Mouse (Mus musculus): Measurements from ENCODE around the gene Rnd1. TPM values are rescaled to one million over a fixed set of nuclear protein-coding genes. Genes with fewer than 3 reads are reported as not detected.

Rnd1 gene
- 5.2 and 5.3 TPM in 2 replicates for polyA plus RNA-seq (2014; fragmentation: Nextera tagmentation; extraction: Ambion mirVana)

- Histone ChIP-seq H3K4me3 (ENCODE audit: low read depth, low read length) (peak within 1 kb of the TSS; percentile 48), H3K4me2 (ENCODE audit: low read depth) (peak within 1 kb of the TSS; percentile 87), H3K36me3 (ENCODE audit: control insufficient read depth, insufficient read depth, low read length) (no peaks in the 10 kb centered on the region), H3K9me3 (ENCODE audit: control insufficient read depth, low read length) (no peaks in the 10 kb centered on the region), H3K4me1 (ENCODE audit: control insufficient read depth, insufficient read depth, low read length) (peaks cover 32% of the 10 kb centered on the region), H3K9ac (ENCODE audit: low read length) (peak within 1 kb of the TSS; percentile 61), H3K27me3 (ENCODE audit: control insufficient read depth, insufficient read depth, low read length) (peaks cover 13% of the 10 kb centered on the region; the same call in 1 of the 2 replicates), H3K27ac (ENCODE audit: low read depth, low read length) (no peak within 1 kb of the TSS)
- WGBS = 1% methylated on average over 37 of the region's 37 CpGs
- ATAC-seq (ENCODE audit: insufficient read depth, low FRiP score, low TSS enrichment) = peak; percentile 91
- peak; percentile 89 for DNase-seq (ENCODE audit: low spot score)
Observed at GRCm38 (mm10) chr15:98676940-98677728, at the start of gene Rnd1. Gene Rnd1, minus strand, starts transcription at chr15:98677461.

GRCm38 (mm10) chr15:98726746-98727145, 49.5 kb upstream of the Rnd1 start:
- DNase-seq (ENCODE audit: low spot score) (no peak), ATAC-seq (ENCODE audit: insufficient read depth, low FRiP score, low TSS enrichment) (no peak)
- Histone ChIP-seq H3K4me3 (ENCODE audit: low read depth, low read length) (peak overlapping the region; percentile 34), H3K9ac (ENCODE audit: low read length) (peak overlapping the region; percentile 19), H3K9me3 (ENCODE audit: control insufficient read depth, low read length) (no peaks in the 10 kb centered on the region), H3K36me3 (ENCODE audit: control insufficient read depth, insufficient read depth, low read length) (no peaks in the 10 kb centered on the region), H3K27ac (ENCODE audit: low read depth, low read length) (no peak overlapping the region), H3K4me2 (ENCODE audit: low read depth) (peak overlapping the region; percentile 83), H3K27me3 (ENCODE audit: control insufficient read depth, insufficient read depth, low read length) (no peaks in the 10 kb centered on the region), H3K4me1 (ENCODE audit: control insufficient read depth, insufficient read depth, low read length) (peaks cover 11% of the 10 kb centered on the region)
- 45% methylated on average over 7 of the region's 7 CpGs for WGBS

- H3K4me2 ChIP-seq (ENCODE audit: low read depth) = no peak overlapping the region
- no peak overlapping the region for H3K4me3 ChIP-seq (ENCODE audit: low read depth, low read length)
- H3K9ac ChIP-seq (ENCODE audit: low read length) = no peak overlapping the region
- no peaks in the 10 kb centered on the region for H3K9me3 ChIP-seq (ENCODE audit: control insufficient read depth, low read length)
- no peak overlapping the region for H3K27ac ChIP-seq (ENCODE audit: low read depth, low read length)
- peaks cover 11% of the 10 kb centered on the region for H3K4me1 ChIP-seq (ENCODE audit: control insufficient read depth, insufficient read depth, low read length)
- WGBS = 77% methylated on average over 4 of the region's 4 CpGs
- H3K36me3 ChIP-seq (ENCODE audit: control insufficient read depth, insufficient read depth, low read length) = no peaks in the 10 kb centered on the region
- DNase-seq (ENCODE audit: low spot score) (no peak), ATAC-seq (ENCODE audit: insufficient read depth, low FRiP score, low TSS enrichment) (no peak)
- no peaks in the 10 kb centered on the region for H3K27me3 ChIP-seq (ENCODE audit: control insufficient read depth, insufficient read depth, low read length)
Observed at GRCm38 (mm10) chr15:98726079-98726478, 48.8 kb upstream of the Rnd1 start.

GRCm38 (mm10) chr15:98724441-98724840, 47.2 kb upstream of the Rnd1 start:
- DNase-seq (ENCODE audit: low spot score) (no peak), ATAC-seq (ENCODE audit: insufficient read depth, low FRiP score, low TSS enrichment) (no peak)
- H3K4me1 ChIP-seq (ENCODE audit: control insufficient read depth, insufficient read depth, low read length) = peaks cover 11% of the 10 kb centered on the region
- no peaks in the 10 kb centered on the region for H3K27me3 ChIP-seq (ENCODE audit: control insufficient read depth, insufficient read depth, low read length)
- H3K4me3 ChIP-seq (ENCODE audit: low read depth, low read length) = no peak overlapping the region
- no peak overlapping the region for H3K9ac ChIP-seq (ENCODE audit: low read length)
- no peaks in the 10 kb centered on the region for H3K9me3 ChIP-seq (ENCODE audit: control insufficient read depth, low read length)
- no peak overlapping the region for H3K4me2 ChIP-seq (ENCODE audit: low read depth)
- 37% methylated on average over 19 of the region's 19 CpGs for WGBS
- H3K27ac ChIP-seq (ENCODE audit: low read depth, low read length) = no peak overlapping the region
- H3K36me3 ChIP-seq (ENCODE audit: control insufficient read depth, insufficient read depth, low read length) = no peaks in the 10 kb centered on the region

GRCm38 (mm10) chr15:98722854-98723253, 45.6 kb upstream of the Rnd1 start:
- Histone ChIP-seq H3K27me3 (ENCODE audit: control insufficient read depth, insufficient read depth, low read length) (no peaks in the 10 kb centered on the region), H3K36me3 (ENCODE audit: control insufficient read depth, insufficient read depth, low read length) (no peaks in the 10 kb centered on the region), H3K4me2 (ENCODE audit: low read depth) (no peak overlapping the region), H3K27ac (ENCODE audit: low read depth, low read length) (no peak overlapping the region), H3K4me3 (ENCODE audit: low read depth, low read length) (no peak overlapping the region), H3K4me1 (ENCODE audit: control insufficient read depth, insufficient read depth, low read length) (peaks cover 6% of the 10 kb centered on the region), H3K9me3 (ENCODE audit: control insufficient read depth, low read length) (no peaks in the 10 kb centered on the region), H3K9ac (ENCODE audit: low read length) (no peak overlapping the region)
- WGBS = 69% methylated on average over 14 of the region's 14 CpGs
- ATAC-seq (ENCODE audit: insufficient read depth, low FRiP score, low TSS enrichment) = no peak
- no peak for DNase-seq (ENCODE audit: low spot score)

GRCm38 (mm10) chr15:98722191-98722590, 44.9 kb upstream of the Rnd1 start:
- no peak overlapping the region for H3K27ac ChIP-seq (ENCODE audit: low read depth, low read length)
- H3K9ac ChIP-seq (ENCODE audit: low read length) = no peak overlapping the region
- H3K36me3 ChIP-seq (ENCODE audit: control insufficient read depth, insufficient read depth, low read length) = no peaks in the 10 kb centered on the region
- no peaks in the 10 kb centered on the region for H3K9me3 ChIP-seq (ENCODE audit: control insufficient read depth, low read length)
- ATAC-seq (ENCODE audit: insufficient read depth, low FRiP score, low TSS enrichment) (no peak), DNase-seq (ENCODE audit: low spot score) (no peak)
- no peak overlapping the region for H3K4me2 ChIP-seq (ENCODE audit: low read depth)
- H3K4me1 ChIP-seq (ENCODE audit: control insufficient read depth, insufficient read depth, low read length) = peaks cover 4% of the 10 kb centered on the region; the same call in 1 of the 2 replicates
- no peaks in the 10 kb centered on the region for H3K27me3 ChIP-seq (ENCODE audit: control insufficient read depth, insufficient read depth, low read length)
- no peak overlapping the region for H3K4me3 ChIP-seq (ENCODE audit: low read depth, low read length)
- WGBS = 81% methylated on average over 8 of the region's 8 CpGs

GRCm38 (mm10) chr15:98717301-98717700, 40.0 kb upstream of the Rnd1 start:
- Histone ChIP-seq H3K4me3 (ENCODE audit: low read depth, low read length) (no peak overlapping the region), H3K9me3 (ENCODE audit: control insufficient read depth, low read length) (no peaks in the 10 kb centered on the region), H3K4me1 (ENCODE audit: control insufficient read depth, insufficient read depth, low read length) (no peaks in the 10 kb centered on the region), H3K4me2 (ENCODE audit: low read depth) (no peak overlapping the region), H3K27me3 (ENCODE audit: control insufficient read depth, insufficient read depth, low read length) (0 out of 2 replicates have a peak, but pooled peaks cover 3% of the 10 kb centered on the region), H3K36me3 (ENCODE audit: control insufficient read depth, insufficient read depth, low read length) (no peaks in the 10 kb centered on the region), H3K27ac (ENCODE audit: low read depth, low read length) (no peak overlapping the region), H3K9ac (ENCODE audit: low read length) (no peak overlapping the region)
- DNase-seq (ENCODE audit: low spot score) (no peak), ATAC-seq (ENCODE audit: insufficient read depth, low FRiP score, low TSS enrichment) (no peak)
- 68% methylated on average over 16 of the region's 16 CpGs for WGBS

GRCm38 (mm10) chr15:98714230-98714652, 37.0 kb upstream of the Rnd1 start:
- H3K9me3 ChIP-seq (ENCODE audit: control insufficient read depth, low read length) = no peaks in the 10 kb centered on the region
- ATAC-seq (ENCODE audit: insufficient read depth, low FRiP score, low TSS enrichment) (no peak), DNase-seq (ENCODE audit: low spot score) (no peak)
- WGBS = 80% methylated on average over 5 of the region's 5 CpGs
- H3K4me3 ChIP-seq (ENCODE audit: low read depth, low read length) = no peak overlapping the region
- no peaks in the 10 kb centered on the region for H3K36me3 ChIP-seq (ENCODE audit: control insufficient read depth, insufficient read depth, low read length)
- H3K27ac ChIP-seq (ENCODE audit: low read depth, low read length) = no peak overlapping the region
- H3K4me2 ChIP-seq (ENCODE audit: low read depth) = no peak overlapping the region
- H3K9ac ChIP-seq (ENCODE audit: low read length) = no peak overlapping the region
- H3K27me3 ChIP-seq (ENCODE audit: control insufficient read depth, insufficient read depth, low read length) = 0 out of 2 replicates have a peak, but pooled peaks cover 3% of the 10 kb centered on the region
- H3K4me1 ChIP-seq (ENCODE audit: control insufficient read depth, insufficient read depth, low read length) = no peaks in the 10 kb centered on the region

GRCm38 (mm10) chr15:98710442-98710841, 33.2 kb upstream of the Rnd1 start:
- DNase-seq (ENCODE audit: low spot score) = peak; percentile 69
- 16% methylated on average over 9 of the region's 9 CpGs for WGBS
- H3K36me3 ChIP-seq (ENCODE audit: control insufficient read depth, insufficient read depth, low read length) = no peaks in the 10 kb centered on the region

More at GRCm38 (mm10) chr15:98710442-98710841, 33.2 kb upstream of the Rnd1 start:
- Histone ChIP-seq H3K9me3 (ENCODE audit: control insufficient read depth, low read length) (no peaks in the 10 kb centered on the region), H3K4me1 (ENCODE audit: control insufficient read depth, insufficient read depth, low read length) (no peaks in the 10 kb centered on the region), H3K4me2 (ENCODE audit: low read depth) (no peak overlapping the region), H3K27me3 (ENCODE audit: control insufficient read depth, insufficient read depth, low read length) (0 out of 2 replicates have a peak, but pooled peaks cover 3% of the 10 kb centered on the region), H3K9ac (ENCODE audit: low read length) (no peak overlapping the region), H3K4me3 (ENCODE audit: low read depth, low read length) (no peak overlapping the region), H3K27ac (ENCODE audit: low read depth, low read length) (no peak overlapping the region)
- no peak for ATAC-seq (ENCODE audit: insufficient read depth, low FRiP score, low TSS enrichment)
